Mouse (Mus musculus) E14TG2a.4 (cell line): ENCODE measurements around the gene Lgals7.

Source experiments
- H3K27me3 ChIP-seq: 2 replicates; pipeline ENCODE4 v1.6.1; 2014; ENCODE audit warnings: low read length, control low read depth; ENCODE audit not compliant: insufficient read depth
- H3K36me3 ChIP-seq: 2 replicates; pipeline ENCODE4 v1.6.1; 2014; ENCODE audit warnings: low read length, control low read depth; ENCODE audit not compliant: insufficient read depth
- H3K4me1 ChIP-seq: replicated peaks from 2 replicates; pipeline ENCODE4 v1.6.1; 2014; ENCODE audit warnings: low read depth, low read length, control low read depth
- H3K4me3 ChIP-seq: replicated peaks from 2 replicates; pipeline ENCODE4 v1.5.1; 2014; ENCODE audit warnings: mild to moderate bottlenecking, low read length
- H3K9me3 ChIP-seq: 2 replicates; pipeline ENCODE4 v1.6.1; 2014; ENCODE audit warnings: low read length, control low read depth
- CTCF ChIP-seq: conservative IDR thresholded peaks from 2 replicates; pipeline ENCODE4 v1.5.1; 2014; ENCODE audit warnings: low read length
- NANOG ChIP-seq: IDR thresholded peaks from 2 replicates; pipeline ENCODE4 v1.6.1; 2014; ENCODE audit warnings: borderline replicate concordance, low read length, mixed read lengths
- POU5F1 ChIP-seq: IDR thresholded peaks from 2 replicates; pipeline ENCODE4 v1.6.1; 2014; ENCODE audit warnings: low read length, borderline replicate concordance

Gene Lgals7

GRCm38 (mm10) chr7:28907195-28907594 lies 43.5 kb downstream of the Lgals7 start:
- no peak for TF ChIP-seq CTCF
- no peak for TF ChIP-seq POU5F1
- TF ChIP-seq NANOG: no peak
- Histone ChIP-seq H3K4me1 (peaks cover 55% of the 10 kb centered on the region), H3K27me3 (no peaks in the 10 kb centered on the region), H3K36me3 (peaks cover 100% of the 10 kb centered on the region), H3K4me3 (no peak overlapping the region), H3K9me3 (no peaks in the 10 kb centered on the region)

- peaks cover 100% of the 10 kb centered on the region for H3K36me3 ChIP-seq
- H3K9me3 ChIP-seq: no peaks in the 10 kb centered on the region
- TF ChIP-seq CTCF: no peak
- no peak for TF ChIP-seq POU5F1
- no peak for TF ChIP-seq NANOG
- peaks cover 56% of the 10 kb centered on the region for H3K4me1 ChIP-seq
- H3K4me3 ChIP-seq: no peak overlapping the region
- H3K27me3 ChIP-seq: no peaks in the 10 kb centered on the region
Observed at GRCm38 (mm10) chr7:28911632-28912031, 48.0 kb downstream of the Lgals7 start.

GRCm38 (mm10) chr7:28913171-28913570 lies 49.5 kb downstream of the Lgals7 start:
- no peak overlapping the region for H3K4me3 ChIP-seq
- no peaks in the 10 kb centered on the region for H3K27me3 ChIP-seq
- TF ChIP-seq POU5F1 (no peak), CTCF (no peak), NANOG (no peak)
- H3K9me3 ChIP-seq: no peaks in the 10 kb centered on the region
- H3K4me1 ChIP-seq: peaks cover 69% of the 10 kb centered on the region
- peaks cover 100% of the 10 kb centered on the region for H3K36me3 ChIP-seq
